Mouse (Mus musculus): ENCODE results near the gene Dpp8. TPM values are rescaled to one million over a fixed set of nuclear protein-coding genes. Genes with fewer than 3 reads are reported as not detected.
"Not testable (repeated sequence)": the region's sequence is repeated elsewhere in the genome, so short reads cannot be mapped to it uniquely, and the experiment has no call there.

Gene Dpp8
- polyA plus RNA-seq (2014; fragmentation: Nextera tagmentation; extraction: Ambion mirVana), result 33.4 and 34.7 TPM in 2 replicates

DNA sequence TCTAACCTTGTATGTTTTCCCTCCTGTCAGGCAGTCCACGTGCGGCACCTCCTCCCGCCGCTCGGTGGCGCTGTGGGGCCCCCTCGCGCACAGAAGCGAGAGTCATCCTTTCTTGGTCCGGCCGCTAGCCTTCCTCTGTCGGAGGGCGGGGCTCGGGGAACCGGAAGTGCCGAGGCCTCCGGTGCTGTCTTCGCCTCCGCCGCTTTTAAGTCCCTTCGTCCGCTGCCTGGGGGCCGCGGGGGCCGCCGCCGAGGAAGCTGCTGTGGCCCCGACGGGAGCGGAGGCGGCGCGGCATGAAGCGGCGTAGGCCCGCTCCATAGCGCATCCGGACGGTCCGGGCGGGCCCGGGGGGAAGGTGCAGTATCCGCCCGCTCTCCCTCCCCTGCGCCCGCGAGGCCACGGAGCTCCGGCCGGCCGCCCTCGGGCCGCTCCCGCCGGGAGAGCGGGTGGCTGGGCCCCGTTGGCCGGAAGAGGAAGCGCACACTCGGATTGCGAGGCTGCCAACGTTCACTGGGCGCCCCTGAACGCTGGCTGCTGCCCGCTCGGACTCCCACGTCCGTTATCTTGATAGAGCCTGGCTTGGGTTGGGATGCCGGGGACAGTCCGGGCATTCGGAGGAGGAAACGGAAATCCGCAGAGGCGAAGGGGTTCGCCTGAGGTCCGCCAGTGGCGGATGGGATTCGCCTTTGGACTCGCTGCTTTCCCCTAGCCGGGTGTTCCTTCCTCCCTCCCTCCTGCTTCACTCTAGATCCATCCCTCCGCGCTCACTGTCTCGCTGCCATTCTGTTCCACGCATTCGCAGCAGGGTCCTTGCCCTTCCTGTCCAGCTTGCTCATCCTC, at the start of gene Dpp8:
Gene Dpp8 (plus strand): TSS at position 146 of the 840 bp plus-strand sequence.
- Histone ChIP-seq H3K4me3 (ENCODE audit: low read depth, low read length) (peak within 1 kb of the TSS; percentile 99), H3K27me3 (ENCODE audit: control insufficient read depth, insufficient read depth, low read length) (no peaks in the 10 kb centered on the region), H3K9me3 (ENCODE audit: control insufficient read depth, low read length) (no peaks in the 10 kb centered on the region), H3K9ac (ENCODE audit: low read length) (peak within 1 kb of the TSS; percentile 98), H3K4me1 (ENCODE audit: control insufficient read depth, insufficient read depth, low read length) (peaks cover 8% of the 10 kb centered on the region), H3K27ac (ENCODE audit: low read depth, low read length) (peak within 1 kb of the TSS; percentile 73), H3K36me3 (ENCODE audit: control insufficient read depth, insufficient read depth, low read length) (peaks cover 4% of the 10 kb centered on the region; the same call in 1 of the 2 replicates), H3K4me2 (peak within 1 kb of the TSS; percentile 94)
- DNase-seq (ENCODE audit: low spot score, missing footprints), result peak; percentile 100
- under 1% methylated on average over 78 of the region's 85 CpGs for WGBS
- ATAC-seq (ENCODE audit: low FRiP score), result peak; percentile 93

GRCm38 (mm10) chr9:64985037-64985794, 47.0 kb upstream of the Dpp8 start:
- DNase-seq (ENCODE audit: low spot score, missing footprints) (peak; percentile 84), ATAC-seq (ENCODE audit: low FRiP score) (no peak)
- Histone ChIP-seq H3K36me3 (ENCODE audit: control insufficient read depth, insufficient read depth, low read length) (peaks cover 26% of the 10 kb centered on the region), H3K4me1 (ENCODE audit: control insufficient read depth, insufficient read depth, low read length) (no peaks in the 10 kb centered on the region), H3K27ac (ENCODE audit: low read depth, low read length) (no peak overlapping the region), H3K9me3 (ENCODE audit: control insufficient read depth, low read length) (no peaks in the 10 kb centered on the region), H3K4me3 (ENCODE audit: low read depth, low read length) (no peak overlapping the region), H3K27me3 (ENCODE audit: control insufficient read depth, insufficient read depth, low read length) (no peaks in the 10 kb centered on the region), H3K9ac (ENCODE audit: low read length) (no peak overlapping the region), H3K4me2 (no peak overlapping the region)
- 77% methylated on average over 8 of the region's 8 CpGs for WGBS

DNA sequence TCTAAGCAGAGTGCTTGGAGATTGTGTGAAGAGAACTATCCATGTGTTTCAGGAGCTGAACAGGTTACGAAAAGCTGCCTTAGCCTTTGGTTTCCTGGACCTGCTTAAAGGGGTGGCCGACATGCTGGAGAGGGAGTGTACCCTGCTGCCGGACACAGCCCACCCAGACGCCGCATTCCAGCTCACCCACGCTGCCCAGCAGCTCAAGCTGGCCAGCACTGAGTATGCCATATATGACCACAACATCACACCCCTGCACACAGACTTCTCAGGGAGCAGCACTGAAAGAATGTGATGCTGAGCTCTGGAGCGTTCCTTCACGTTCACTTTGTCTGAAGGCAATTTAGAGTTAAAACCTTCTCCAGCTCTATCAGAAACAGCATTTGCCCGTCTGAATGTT, 46.4 kb upstream of the Dpp8 start:
- Histone ChIP-seq H3K4me1 (ENCODE audit: control insufficient read depth, insufficient read depth, low read length) (no peaks in the 10 kb centered on the region), H3K9me3 (ENCODE audit: control insufficient read depth, low read length) (no peaks in the 10 kb centered on the region), H3K4me3 (ENCODE audit: low read depth, low read length) (no peak overlapping the region), H3K36me3 (ENCODE audit: control insufficient read depth, insufficient read depth, low read length) (peaks cover 30% of the 10 kb centered on the region), H3K27me3 (ENCODE audit: control insufficient read depth, insufficient read depth, low read length) (no peaks in the 10 kb centered on the region), H3K4me2 (no peak overlapping the region), H3K27ac (ENCODE audit: low read depth, low read length) (no peak overlapping the region), H3K9ac (ENCODE audit: low read length) (no peak overlapping the region)
- ATAC-seq (ENCODE audit: low FRiP score), result no peak
- WGBS, result 87% methylated on average over 9 of the region's 9 CpGs
- peak; percentile 81 for DNase-seq (ENCODE audit: low spot score, missing footprints)

DNA sequence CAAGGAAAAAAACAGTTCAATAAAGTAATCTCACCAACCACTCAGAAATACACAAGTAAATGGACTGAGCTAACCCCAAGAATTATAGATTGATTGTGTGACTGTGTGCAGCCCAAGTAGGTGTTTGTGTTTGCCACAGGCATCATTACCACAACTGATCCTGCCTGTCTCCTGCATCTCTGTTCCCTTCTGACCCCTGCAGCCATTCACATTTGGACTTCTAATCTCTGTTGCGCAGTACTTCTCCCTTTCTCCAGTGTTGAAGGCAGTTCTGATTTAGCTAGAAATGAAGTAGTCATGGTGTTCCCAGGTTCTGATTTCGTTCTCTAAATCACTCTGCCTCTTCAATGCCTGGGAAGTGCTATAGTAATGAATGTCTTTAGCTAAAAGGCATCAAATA, 44.6 kb upstream of the Dpp8 start:
- Histone ChIP-seq H3K4me1 (ENCODE audit: control insufficient read depth, insufficient read depth, low read length) (no peaks in the 10 kb centered on the region), H3K27ac (ENCODE audit: low read depth, low read length) (no peak overlapping the region), H3K36me3 (ENCODE audit: control insufficient read depth, insufficient read depth, low read length) (peaks cover 29% of the 10 kb centered on the region), H3K9me3 (ENCODE audit: control insufficient read depth, low read length) (no peaks in the 10 kb centered on the region), H3K27me3 (ENCODE audit: control insufficient read depth, insufficient read depth, low read length) (no peaks in the 10 kb centered on the region), H3K4me3 (ENCODE audit: low read depth, low read length) (no peak overlapping the region), H3K9ac (ENCODE audit: low read length) (no peak overlapping the region), H3K4me2 (no peak overlapping the region)
- ATAC-seq (ENCODE audit: low FRiP score) (no peak), DNase-seq (ENCODE audit: low spot score, missing footprints) (peak; percentile 72)
- WGBS, result 86% methylated on average over 2 of the region's 2 CpGs

DNA sequence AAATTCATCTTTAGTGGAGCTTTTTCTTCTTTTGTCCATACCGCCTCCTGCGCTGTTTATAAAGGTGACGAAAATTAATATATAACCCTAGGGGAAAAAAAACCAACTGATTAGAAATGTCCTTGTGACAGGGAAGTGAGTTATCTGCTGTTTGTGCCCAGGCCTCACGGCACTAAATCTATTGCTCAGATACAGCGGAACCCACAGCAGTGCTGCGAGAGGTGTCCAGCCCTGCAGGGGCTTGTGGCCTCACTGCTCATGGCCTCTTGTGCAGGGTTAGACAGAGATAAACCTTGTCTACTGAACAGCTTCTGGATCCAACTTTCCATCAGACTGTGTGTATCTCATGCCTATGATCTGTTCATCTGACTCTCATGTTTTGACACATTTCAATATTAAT, 43.8 kb upstream of the Dpp8 start:
- 92% methylated on average over 6 of the region's 6 CpGs for WGBS
- peaks cover 28% of the 10 kb centered on the region for H3K36me3 ChIP-seq (ENCODE audit: control insufficient read depth, insufficient read depth, low read length)
- H3K4me1 ChIP-seq (ENCODE audit: control insufficient read depth, insufficient read depth, low read length), result no peaks in the 10 kb centered on the region
- no peak for ATAC-seq (ENCODE audit: low FRiP score)
- no peak for DNase-seq (ENCODE audit: low spot score, missing footprints)
- no peak overlapping the region for H3K4me3 ChIP-seq (ENCODE audit: low read depth, low read length)
- no peak overlapping the region for H3K4me2 ChIP-seq
- no peak overlapping the region for H3K9ac ChIP-seq (ENCODE audit: low read length)
- no peak overlapping the region for H3K27ac ChIP-seq (ENCODE audit: low read depth, low read length)
- no peaks in the 10 kb centered on the region for H3K9me3 ChIP-seq (ENCODE audit: control insufficient read depth, low read length)
- H3K27me3 ChIP-seq (ENCODE audit: control insufficient read depth, insufficient read depth, low read length), result no peaks in the 10 kb centered on the region

DNA sequence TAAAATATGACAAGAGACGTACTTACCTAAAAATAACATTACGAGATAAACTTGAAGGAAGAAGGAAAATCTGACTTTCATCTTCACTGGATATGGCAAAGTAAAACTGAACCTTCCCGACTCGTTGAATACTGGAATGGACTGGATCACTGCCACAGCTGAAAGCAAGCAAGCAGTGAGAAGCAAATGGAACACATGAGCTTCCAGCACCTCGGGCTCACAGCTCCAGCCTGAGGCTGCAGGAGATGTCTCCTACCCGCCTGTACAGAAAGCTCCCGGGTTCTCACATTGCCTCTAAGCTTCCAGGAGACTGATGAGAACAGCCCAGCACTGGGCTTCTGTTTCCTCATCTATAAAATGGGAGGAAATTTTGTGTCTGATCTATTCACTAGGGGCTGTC, 41.9 kb upstream of the Dpp8 start:
- H3K27me3 ChIP-seq (ENCODE audit: control insufficient read depth, insufficient read depth, low read length), result no peaks in the 10 kb centered on the region
- ATAC-seq (ENCODE audit: low FRiP score) (no peak), DNase-seq (ENCODE audit: low spot score, missing footprints) (no peak)
- H3K4me1 ChIP-seq (ENCODE audit: control insufficient read depth, insufficient read depth, low read length), result no peaks in the 10 kb centered on the region
- H3K9me3 ChIP-seq (ENCODE audit: control insufficient read depth, low read length), result no peaks in the 10 kb centered on the region
- no peak overlapping the region for H3K27ac ChIP-seq (ENCODE audit: low read depth, low read length)
- peaks cover 25% of the 10 kb centered on the region for H3K36me3 ChIP-seq (ENCODE audit: control insufficient read depth, insufficient read depth, low read length)
- 90% methylated on average over 7 of the region's 7 CpGs for WGBS
- no peak overlapping the region for H3K4me2 ChIP-seq
- no peak overlapping the region for H3K4me3 ChIP-seq (ENCODE audit: low read depth, low read length)
- H3K9ac ChIP-seq (ENCODE audit: low read length), result no peak overlapping the region

DNA sequence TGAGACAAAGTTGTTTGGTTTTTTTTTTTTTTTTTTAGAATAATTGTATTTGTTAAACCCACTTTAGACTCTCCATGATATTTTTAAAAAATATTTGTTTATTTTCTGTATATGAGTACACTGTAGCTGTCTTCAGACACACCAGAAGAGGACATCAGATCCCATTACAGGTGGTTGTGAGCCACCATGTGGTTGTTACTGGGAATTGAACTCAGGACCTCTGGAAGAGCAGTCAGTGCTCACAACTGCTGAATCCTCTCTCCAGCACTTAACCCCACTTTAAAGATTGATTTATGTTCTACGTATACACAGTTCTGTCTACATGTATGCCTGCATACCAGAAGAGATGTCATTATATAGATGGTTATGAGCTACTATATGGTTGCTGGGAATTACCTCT, 36.8 kb upstream of the Dpp8 start:
- H3K4me2 ChIP-seq; H3K9ac ChIP-seq (ENCODE audit: low read length); H3K4me1 ChIP-seq (ENCODE audit: control insufficient read depth, insufficient read depth, low read length); DNase-seq (ENCODE audit: low spot score, missing footprints); H3K9me3 ChIP-seq (ENCODE audit: control insufficient read depth, low read length); ATAC-seq (ENCODE audit: low FRiP score); H3K27me3 ChIP-seq (ENCODE audit: control insufficient read depth, insufficient read depth, low read length); H3K4me3 ChIP-seq (ENCODE audit: low read depth, low read length); H3K27ac ChIP-seq (ENCODE audit: low read depth, low read length): not testable (repeated sequence)
- 91% methylated on average over 1 of the region's 1 CpGs for WGBS
- H3K36me3 ChIP-seq (ENCODE audit: control insufficient read depth, insufficient read depth, low read length), result peaks cover 15% of the 10 kb centered on the region

GRCm38 (mm10) chr9:65001481-65001880, 30.7 kb upstream of the Dpp8 start:
- DNase-seq (ENCODE audit: low spot score, missing footprints) (no peak), ATAC-seq (ENCODE audit: low FRiP score) (no peak)
- 62% methylated on average over 4 of the region's 4 CpGs for WGBS
- no peak overlapping the region for H3K4me2 ChIP-seq
- no peaks in the 10 kb centered on the region for H3K27me3 ChIP-seq (ENCODE audit: control insufficient read depth, insufficient read depth, low read length)
- H3K4me1 ChIP-seq (ENCODE audit: control insufficient read depth, insufficient read depth, low read length), result no peaks in the 10 kb centered on the region
- no peak overlapping the region for H3K27ac ChIP-seq (ENCODE audit: low read depth, low read length)
- H3K4me3 ChIP-seq (ENCODE audit: low read depth, low read length), result no peak overlapping the region
- peaks cover 28% of the 10 kb centered on the region for H3K36me3 ChIP-seq (ENCODE audit: control insufficient read depth, insufficient read depth, low read length)
- H3K9me3 ChIP-seq (ENCODE audit: control insufficient read depth, low read length), result no peaks in the 10 kb centered on the region
- no peak overlapping the region for H3K9ac ChIP-seq (ENCODE audit: low read length)

DNA sequence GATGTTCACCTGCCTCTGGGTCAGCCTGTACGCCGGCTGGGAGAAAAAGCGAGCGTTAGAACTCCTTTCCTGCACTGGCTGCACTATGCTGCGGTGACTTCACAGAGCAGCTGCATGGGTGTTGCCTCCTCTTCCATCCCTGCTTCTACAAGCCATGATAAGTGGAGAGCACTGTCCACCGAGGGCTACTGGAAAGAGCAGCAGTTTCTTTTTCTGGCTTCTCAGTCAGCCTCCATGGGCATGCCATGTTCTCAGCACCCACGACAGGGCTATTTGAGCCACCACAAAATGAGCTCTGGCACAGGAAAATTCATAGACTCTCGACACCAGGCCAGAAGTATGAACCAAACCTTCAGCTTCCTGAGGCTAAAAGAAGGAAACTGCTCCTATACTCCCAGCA, 26.5 kb upstream of the Dpp8 start:
- 95% methylated on average over 8 of the region's 8 CpGs for WGBS
- peaks cover 25% of the 10 kb centered on the region for H3K36me3 ChIP-seq (ENCODE audit: control insufficient read depth, insufficient read depth, low read length)
- H3K9ac ChIP-seq (ENCODE audit: low read length), result no peak overlapping the region
- DNase-seq (ENCODE audit: low spot score, missing footprints) (no peak), ATAC-seq (ENCODE audit: low FRiP score) (no peak)
- H3K9me3 ChIP-seq (ENCODE audit: control insufficient read depth, low read length), result no peaks in the 10 kb centered on the region
- H3K27ac ChIP-seq (ENCODE audit: low read depth, low read length), result no peak overlapping the region
- H3K4me1 ChIP-seq (ENCODE audit: control insufficient read depth, insufficient read depth, low read length), result no peaks in the 10 kb centered on the region
- H3K4me3 ChIP-seq (ENCODE audit: low read depth, low read length), result no peak overlapping the region
- no peaks in the 10 kb centered on the region for H3K27me3 ChIP-seq (ENCODE audit: control insufficient read depth, insufficient read depth, low read length)
- H3K4me2 ChIP-seq, result no peak overlapping the region
